In the genomic region with DNA sequence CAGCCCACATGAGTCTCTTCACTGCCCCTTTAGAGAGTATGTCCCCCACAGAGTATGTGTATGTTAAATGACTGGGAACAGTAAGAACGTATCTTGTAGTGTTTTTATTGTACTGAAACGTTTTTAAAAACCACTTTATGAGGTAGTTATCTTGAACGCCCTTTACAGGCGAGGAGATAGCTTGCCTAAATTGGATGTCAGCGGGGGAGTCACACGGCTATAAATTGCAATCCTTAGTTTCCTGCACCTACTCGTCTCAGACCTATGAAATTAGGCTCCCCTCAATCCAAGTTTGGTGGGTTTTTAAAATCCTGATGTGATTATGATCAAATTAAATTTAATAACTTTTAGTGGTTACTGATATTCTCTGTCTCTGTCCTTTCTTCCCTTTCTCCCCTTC, we compare ENCODE assay signal across 8 mouse cellular contexts. TPM values are rescaled to one million over a fixed set of nuclear protein-coding genes. Genes with fewer than 3 reads are reported as not detected.
A peak's percentile ranks its signal among the peaks of the same experiment; 100 is the strongest.
DNase-seq lines count a peak whose midpoint lies in the region; ATAC-seq lines count a peak whose summit lies in the region.
"Had no signal": no experiment of that assay in that cellular context is flagged by ENCODE, and none has a peak within 500 bp of the region (broad histone marks: within the 10 kb centered on the region; RNA-seq: fewer than 3 reads in every experiment).

No protein-coding gene starts in this region.

- H3K27me3 ChIP-seq in kidney, embryonic 15.5 days = no peaks in the 10 kb centered on the region
- H3K27me3 ChIP-seq in embryonic facial prominence, embryonic 14.5 days (replicated peaks; ENCODE audit: control insufficient read depth, insufficient read depth, low read length) = no peaks in the 10 kb centered on the region
- no peaks in the 10 kb centered on the region for H3K27me3 ChIP-seq in hindbrain, embryonic 16.5 days (replicated peaks; ENCODE audit: control insufficient read depth, insufficient read depth, low read length)
- no peaks in the 10 kb centered on the region for H3K27me3 ChIP-seq in midbrain, embryonic 15.5 days (replicated peaks)

- no peak overlapping the region for H3K27ac ChIP-seq in kidney, embryonic 15.5 days
- H3K27ac ChIP-seq in embryonic facial prominence, embryonic 14.5 days (replicated peaks; ENCODE audit: low read depth, low read length) = no peak overlapping the region
- no peak overlapping the region for H3K27ac ChIP-seq in hindbrain, embryonic 16.5 days (ENCODE audit: low read depth, low read length)
- no peak overlapping the region for H3K27ac ChIP-seq in midbrain, embryonic 15.5 days

- H3K9ac ChIP-seq in kidney, embryonic 15.5 days = 0 out of 2 replicates have a peak overlapping the region, but pooled peaks have one; percentile 79
- H3K9ac ChIP-seq in embryonic facial prominence, embryonic 14.5 days (ENCODE audit: low read depth, low read length) = no peak overlapping the region
- no peak overlapping the region; the same call in 1 of the 2 replicates for H3K9ac ChIP-seq in hindbrain, embryonic 16.5 days (ENCODE audit: low read depth, low read length)
- no peak overlapping the region for H3K9ac ChIP-seq in midbrain, embryonic 15.5 days

- WGBS in kidney, embryonic 15.5 days = 34% methylated on average over 7 of the region's 7 CpGs
- 79% methylated on average over 7 of the region's 7 CpGs for WGBS in embryonic facial prominence, embryonic 14.5 days
- 70% methylated on average over 7 of the region's 7 CpGs for WGBS in hindbrain, embryonic 16.5 days
- 75% methylated on average over 7 of the region's 7 CpGs for WGBS in midbrain, embryonic 15.5 days

- DNase-seq in kidney, postnatal 36 days = no peak
- DNase-seq in embryonic facial prominence, embryonic 14.5 days (ENCODE audit: low spot score) = no peak
- DNase-seq in right cerebral cortex, postnatal 4 days = no peak
- no peak for DNase-seq in gastrocnemius, adult 18-20 months (ENCODE audit: low spot score)
- DNase-seq: cerebellum, adult 18-20 months had no signal

- H3K4me3 ChIP-seq in kidney, embryonic 15.5 days (replicated peaks) = peak overlapping the region; percentile 72
- no peak overlapping the region for H3K4me3 ChIP-seq in embryonic facial prominence, embryonic 14.5 days (ENCODE audit: low read depth, low read length)
- peak overlapping the region; percentile 72; the same call in 1 of the 2 replicates for H3K4me3 ChIP-seq in hindbrain, embryonic 16.5 days (ENCODE audit: low read length)
- H3K4me3 ChIP-seq in midbrain, embryonic 15.5 days = peak overlapping the region; percentile 73; the same call in 1 of the 2 replicates

- H3K4me2 ChIP-seq in kidney, embryonic 15.5 days = peak overlapping the region; percentile 99
- H3K4me2 ChIP-seq in embryonic facial prominence, embryonic 14.5 days (ENCODE audit: low read depth, low read length) = peak overlapping the region; percentile 87
- H3K4me2 ChIP-seq in hindbrain, embryonic 16.5 days (ENCODE audit: low read length) = peak overlapping the region; percentile 98
- peak overlapping the region; percentile 97 for H3K4me2 ChIP-seq in midbrain, embryonic 15.5 days

- ATAC-seq in kidney, embryonic 15.5 days (replicated peaks; ENCODE audit: low FRiP score) = no peak
- ATAC-seq in embryonic facial prominence, embryonic 14.5 days (ENCODE audit: low read depth) = no peak
- no peak for ATAC-seq in hindbrain, embryonic 16.5 days
- ATAC-seq in midbrain, embryonic 15.5 days (replicated peaks) = no peak

- H3K9me3 ChIP-seq in kidney, embryonic 15.5 days (replicated peaks) = no peaks in the 10 kb centered on the region
- no peaks in the 10 kb centered on the region for H3K9me3 ChIP-seq in embryonic facial prominence, embryonic 14.5 days (ENCODE audit: control insufficient read depth, low read length)
- H3K9me3 ChIP-seq in hindbrain, embryonic 16.5 days (ENCODE audit: control insufficient read depth, low read length) = no peaks in the 10 kb centered on the region
- H3K9me3 ChIP-seq in midbrain, embryonic 15.5 days = no peaks in the 10 kb centered on the region

- H3K36me3 ChIP-seq in kidney, embryonic 15.5 days = no peaks in the 10 kb centered on the region
- no peaks in the 10 kb centered on the region for H3K36me3 ChIP-seq in embryonic facial prominence, embryonic 14.5 days (ENCODE audit: control insufficient read depth, insufficient read depth, low read length)
- no peaks in the 10 kb centered on the region for H3K36me3 ChIP-seq in hindbrain, embryonic 16.5 days (ENCODE audit: control insufficient read depth, insufficient read depth, low read length)
- H3K36me3 ChIP-seq in midbrain, embryonic 15.5 days (replicated peaks) = no peaks in the 10 kb centered on the region

- peaks cover 24% of the 10 kb centered on the region for H3K4me1 ChIP-seq in kidney, embryonic 15.5 days
- H3K4me1 ChIP-seq in embryonic facial prominence, embryonic 14.5 days (ENCODE audit: control insufficient read depth, insufficient read depth, low read length) = no peaks in the 10 kb centered on the region
- peaks cover 7% of the 10 kb centered on the region for H3K4me1 ChIP-seq in hindbrain, embryonic 16.5 days (ENCODE audit: control insufficient read depth, insufficient read depth, low read depth, low read length)
- H3K4me1 ChIP-seq in midbrain, embryonic 15.5 days = peaks cover 15% of the 10 kb centered on the region; the same call in 1 of the 2 replicates

RNA-seq across cellular contexts. Expression of a gene that starts 1.4 kb away (rescaled TPM):
- polyA plus RNA-seq in kidney, embryonic 15.5 days (2015; fragmentation: Nextera tagmentation; extraction: Ambion mirVana) = 12.7 and 13.9 TPM in 2 replicates
- 23.3 and 24.0 TPM in 2 replicates for polyA plus RNA-seq in embryonic facial prominence, embryonic 14.5 days (2014; fragmentation: Nextera tagmentation; extraction: Ambion mirVana)
- 12.1 and 14.1 TPM in 2 replicates for polyA plus RNA-seq in hindbrain, embryonic 16.5 days (2015; fragmentation: Nextera tagmentation; extraction: Ambion mirVana)
- 8.5 and 9.3 TPM in 2 replicates for polyA plus RNA-seq in midbrain, embryonic 15.5 days (2015; fragmentation: Nextera tagmentation; extraction: Ambion mirVana)
- 1 to 10 TPM; 2.7 to 3.0 TPM for total RNA-seq in gastrocnemius, adult 18-20 months (2021)
